Mouse (Mus musculus) urinary bladder, postnatal 4 days (tissue): ENCODE data around the gene Bcr.

ENCODE experiments used
- DNase-seq, 2 experiments: peaks; one replicate each; pipeline ENCODE4 v3.0.0; 2021 to 2022; ENCODE audit warnings: low spot score in 2 of 2

Bcr gene

GRCm38 (mm10) chr10:75056255-75056654 is 4.1 kb upstream of the Bcr start:
- no peak for DNase-seq

- DNase-seq = no peak
Observed at GRCm38 (mm10) chr10:75058336-75058735, 2.1 kb upstream of the Bcr start.

- DNase-seq = no peak
Observed at GRCm38 (mm10) chr10:75058761-75059395, 1.5 kb upstream of the Bcr start.

- peak in 1 of 2 experiments; percentile 61 for DNase-seq
Observed at GRCm38 (mm10) chr10:75059396-75059795, 996 bp upstream of the Bcr start.

- DNase-seq = peak in 1 of 2 experiments; percentile 59
Observed at GRCm38 (mm10) chr10:75060843-75061235, 447 bp downstream of the Bcr start.

GRCm38 (mm10) chr10:75061341-75062188 is 1.2 kb downstream of the Bcr start:
- peak in 1 of 2 experiments; percentile 59 for DNase-seq

GRCm38 (mm10) chr10:75062189-75062561 is 1.8 kb downstream of the Bcr start:
- no peak for DNase-seq

GRCm38 (mm10) chr10:75062621-75063020 is 2.2 kb downstream of the Bcr start:
- DNase-seq = no peak

GRCm38 (mm10) chr10:75063301-75063965 is 3.0 kb downstream of the Bcr start:
- DNase-seq = peak in 1 of 2 experiments; percentile 55

GRCm38 (mm10) chr10:75065691-75066090 is 5.3 kb downstream of the Bcr start:
- no peak for DNase-seq

GRCm38 (mm10) chr10:75067446-75067845 is 7.1 kb downstream of the Bcr start:
- no peak for DNase-seq

- no peak for DNase-seq
Observed at GRCm38 (mm10) chr10:75068086-75068485, 7.7 kb downstream of the Bcr start.

GRCm38 (mm10) chr10:75068624-75069328 is 8.4 kb downstream of the Bcr start:
- DNase-seq = no peak

- no peak for DNase-seq
Observed at GRCm38 (mm10) chr10:75070281-75070976, 10.0 kb downstream of the Bcr start.

- no peak for DNase-seq
Observed at GRCm38 (mm10) chr10:75075665-75076064, 15.3 kb downstream of the Bcr start.

GRCm38 (mm10) chr10:75078174-75079128 is 18.1 kb downstream of the Bcr start:
- no peak for DNase-seq

GRCm38 (mm10) chr10:75085330-75085729 is 24.9 kb downstream of the Bcr start:
- DNase-seq = no peak

GRCm38 (mm10) chr10:75088471-75088870 is 28.1 kb downstream of the Bcr start:
- DNase-seq = no peak

GRCm38 (mm10) chr10:75091478-75092152 is 31.2 kb downstream of the Bcr start:
- no peak for DNase-seq
